Mouse (Mus musculus) C2C12 (cell line): ENCODE measurements at regions not wholly inside any gene's neighbourhood (a gene's known extent, or its start where the extent isn't known, plus 50 kb on each side); places are given as distances from the start of the nearest gene placed in this dataset.

Source experiments
- H3K27me3 ChIP-seq: one replicate; pipeline ENCODE4 v1.6.1; 2011; ENCODE audit not compliant: control insufficient read depth, insufficient read depth, insufficient read length
- H3K36me3 ChIP-seq: one replicate; pipeline ENCODE4 v1.6.1; 2011; ENCODE audit not compliant: control insufficient read depth, insufficient read depth
- H3K4me3 ChIP-seq: one replicate; pipeline ENCODE4 v1.5.1; 2011; ENCODE audit warnings: mild to moderate bottlenecking, control low read depth; ENCODE audit not compliant: poor library complexity, insufficient read depth, severe bottlenecking
- H3K79me2 ChIP-seq: one replicate; pipeline ENCODE4 v1.6.1; 2011; ENCODE audit not compliant: control insufficient read depth, insufficient read depth
- H3K79me3 ChIP-seq: one replicate; pipeline ENCODE4 v1.6.1; 2011; ENCODE audit warnings: low read depth, control low read depth
- H3ac ChIP-seq: one replicate; pipeline ENCODE3; 2011; ENCODE audit warnings: low read depth; ENCODE audit not compliant: control insufficient read depth, insufficient read length
- CEBPB ChIP-seq: IDR thresholded peaks from one replicate; pipeline ENCODE4 v1.6.1; 2011; ENCODE audit warnings: low read depth, mild to moderate bottlenecking, control low read depth, moderate library complexity
- CTCF ChIP-seq: IDR thresholded peaks from one replicate; pipeline ENCODE4 v1.5.1; 2011; ENCODE audit not compliant: control insufficient read depth, insufficient read depth, insufficient read length
- FOSL1 ChIP-seq: IDR thresholded peaks from one replicate; pipeline ENCODE4 v1.8.0; 2011; ENCODE audit warnings: mild to moderate bottlenecking, low read length; ENCODE audit not compliant: poor library complexity, insufficient read depth, severe bottlenecking
- MAX ChIP-seq: IDR thresholded peaks from one replicate; pipeline ENCODE4 v1.6.1; 2011; ENCODE audit warnings: mild to moderate bottlenecking, control low read depth
- MYOD1 ChIP-seq: IDR thresholded peaks from one replicate; pipeline ENCODE4 v1.6.1; 2011; ENCODE audit warnings: low read depth; ENCODE audit not compliant: control insufficient read depth, insufficient read length
- MYOG ChIP-seq: IDR thresholded peaks from one replicate; pipeline ENCODE4 v1.6.1; 2011; ENCODE audit not compliant: control insufficient read depth, insufficient read length; ENCODE audit errors: extremely low read depth
- USF1 ChIP-seq: IDR thresholded peaks from one replicate; pipeline ENCODE4 v1.6.1; 2011; ENCODE audit warnings: low read depth, mild to moderate bottlenecking, control low read depth, moderate library complexity

- Histone ChIP-seq H3ac (no peak overlapping the region), H3K4me3 (no peak overlapping the region), H3K79me3 (no peaks in the 10 kb centered on the region), H3K27me3 (no peaks in the 10 kb centered on the region), H3K79me2 (no peaks in the 10 kb centered on the region), H3K36me3 (no peaks in the 10 kb centered on the region)
- TF ChIP-seq CTCF: no peak
- no peak for TF ChIP-seq CEBPB
- no peak for TF ChIP-seq MAX
- no peak for TF ChIP-seq MYOD1
- no peak for TF ChIP-seq MYOG
- TF ChIP-seq FOSL1: no peak
- no peak for TF ChIP-seq USF1
Measured at GRCm38 (mm10) chr12:16165126-16165525, 348.4 kb upstream of the Trib2 start.

GRCm38 (mm10) chr12:16161947-16162346 is 345.2 kb upstream of the Trib2 start:
- no peak overlapping the region for H3K4me3 ChIP-seq
- no peak overlapping the region for H3ac ChIP-seq
- H3K79me2 ChIP-seq: no peaks in the 10 kb centered on the region
- TF ChIP-seq MYOD1 (no peak), MAX (peak; percentile 51), USF1 (peak; percentile 18), CTCF (no peak)
- no peaks in the 10 kb centered on the region for H3K27me3 ChIP-seq
- H3K79me3 ChIP-seq: no peaks in the 10 kb centered on the region
- H3K36me3 ChIP-seq: no peaks in the 10 kb centered on the region

GRCm38 (mm10) chr12:16157896-16158295 is 341.2 kb upstream of the Trib2 start:
- TF ChIP-seq CEBPB: no peak
- no peak for TF ChIP-seq MYOD1
- TF ChIP-seq MAX: no peak
- TF ChIP-seq MYOG: no peak
- no peak for TF ChIP-seq FOSL1
- no peak for TF ChIP-seq USF1
- TF ChIP-seq CTCF: no peak
- Histone ChIP-seq H3ac (no peak overlapping the region), H3K79me2 (no peaks in the 10 kb centered on the region), H3K79me3 (no peaks in the 10 kb centered on the region), H3K27me3 (no peaks in the 10 kb centered on the region), H3K36me3 (no peaks in the 10 kb centered on the region), H3K4me3 (no peak overlapping the region)

GRCm38 (mm10) chr12:16155791-16156558 is 339.3 kb upstream of the Trib2 start:
- Histone ChIP-seq H3K27me3 (no peaks in the 10 kb centered on the region), H3K79me3 (no peaks in the 10 kb centered on the region), H3K79me2 (no peaks in the 10 kb centered on the region), H3K4me3 (no peak overlapping the region), H3K36me3 (no peaks in the 10 kb centered on the region), H3ac (no peak overlapping the region)
- TF ChIP-seq CTCF: no peak
- TF ChIP-seq FOSL1: no peak
- TF ChIP-seq CEBPB: no peak
- TF ChIP-seq MYOD1: no peak
- no peak for TF ChIP-seq USF1
- no peak for TF ChIP-seq MYOG
- no peak for TF ChIP-seq MAX

DNA sequence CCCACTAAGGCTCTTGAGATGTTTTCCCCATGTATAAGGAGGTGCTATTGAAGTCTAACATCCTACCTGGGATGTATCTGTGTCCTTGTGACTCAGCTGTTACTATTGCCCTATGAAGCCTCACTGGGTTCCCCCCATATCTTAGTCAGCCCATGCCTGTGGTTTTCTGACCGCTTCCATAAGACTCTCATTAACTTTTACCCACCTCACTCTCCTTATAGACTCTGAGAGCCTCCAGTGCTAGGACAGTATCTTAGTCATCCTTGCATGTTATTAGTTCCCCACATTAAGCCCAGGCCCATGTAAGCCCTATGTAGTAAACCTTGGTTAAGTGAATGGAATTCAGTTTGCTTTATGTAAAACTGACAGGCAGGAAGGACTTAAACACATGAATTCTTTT is 337.5 kb upstream of the Trib2 start:
- TF ChIP-seq FOSL1 (peak; percentile 11), CEBPB (no peak), CTCF (no peak), USF1 (peak; percentile 40), MYOD1 (no peak), MAX (no peak)
- H3K79me3 ChIP-seq: no peaks in the 10 kb centered on the region
- no peaks in the 10 kb centered on the region for H3K79me2 ChIP-seq

DNA sequence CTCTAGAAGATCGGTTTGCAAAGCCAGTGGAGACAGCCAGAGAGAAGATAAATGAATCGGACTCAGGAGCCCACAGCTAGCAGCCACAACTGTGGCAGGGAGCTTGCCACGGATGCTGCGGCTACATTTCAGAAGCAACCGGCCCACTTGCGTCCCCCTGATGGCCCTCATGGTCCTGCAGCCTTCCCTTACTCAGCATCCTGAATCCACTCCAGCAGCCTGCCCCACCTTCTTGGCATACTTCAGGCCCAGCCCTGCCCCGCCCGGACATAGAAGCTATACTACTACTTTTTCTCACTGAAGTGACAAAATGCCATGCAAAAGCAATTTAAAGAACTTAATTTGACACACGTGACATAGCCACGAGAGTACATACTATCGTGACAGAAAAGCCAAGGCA is 335.4 kb upstream of the Trib2 start:
- no peak for TF ChIP-seq FOSL1
- TF ChIP-seq USF1: peak; percentile 52
- H3K79me3 ChIP-seq: no peaks in the 10 kb centered on the region
- H3K27me3 ChIP-seq: no peaks in the 10 kb centered on the region
- H3K79me2 ChIP-seq: no peaks in the 10 kb centered on the region
- peak overlapping the region; percentile 30 for H3ac ChIP-seq
- H3K4me3 ChIP-seq: no peak overlapping the region
- H3K36me3 ChIP-seq: no peaks in the 10 kb centered on the region

More for the DNA sequence above, 337.5 kb upstream of the Trib2 start:
- Histone ChIP-seq H3K4me3 (no peak overlapping the region), H3ac (no peak overlapping the region), H3K36me3 (no peaks in the 10 kb centered on the region), H3K27me3 (no peaks in the 10 kb centered on the region)
